Mouse (Mus musculus): ENCODE measurements around the gene Clec4a3.
A peak's percentile ranks its signal among the peaks of the same experiment; 100 is the strongest.
"Not testable (repeated sequence)": the region's sequence is repeated elsewhere in the genome, so short reads cannot be mapped to it uniquely, and the experiment has no call there.

The Clec4a3 gene

DNA sequence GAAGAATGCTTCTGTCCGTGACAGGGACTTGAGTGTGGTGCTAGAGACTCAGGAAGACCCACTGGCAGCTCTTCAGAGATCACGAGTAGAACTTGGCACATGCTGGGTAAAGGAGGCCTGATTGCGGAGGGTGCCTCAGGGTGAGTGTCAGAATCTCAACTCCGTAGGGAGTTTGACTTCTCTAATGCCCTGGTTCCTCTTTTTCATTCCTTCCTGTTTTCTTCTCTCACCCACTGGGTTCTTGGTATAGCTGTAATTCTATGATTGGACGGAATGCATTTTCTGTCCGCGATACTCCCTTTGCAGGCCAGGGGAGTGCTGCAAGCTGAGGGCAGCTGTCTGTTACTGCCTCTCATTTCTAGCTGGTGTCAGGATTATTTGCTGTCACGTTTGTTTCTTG is at the start of gene Clec4a3:
Clec4a3 (plus strand) TSS at position 115 of the 400 bp plus-strand sequence.
- peak; percentile 17 for DNase-seq

- DNase-seq = no peak
Measured at GRCm38 (mm10) chr6:122919922-122920321, 32.4 kb upstream of the Clec4a3 start.

GRCm38 (mm10) chr6:122921451-122921850 is 30.9 kb upstream of the Clec4a3 start, which contains the start of gene Clec4a1:
Clec4a1 (plus strand) TSS chr6:122921848.
- DNase-seq = no peak

DNA sequence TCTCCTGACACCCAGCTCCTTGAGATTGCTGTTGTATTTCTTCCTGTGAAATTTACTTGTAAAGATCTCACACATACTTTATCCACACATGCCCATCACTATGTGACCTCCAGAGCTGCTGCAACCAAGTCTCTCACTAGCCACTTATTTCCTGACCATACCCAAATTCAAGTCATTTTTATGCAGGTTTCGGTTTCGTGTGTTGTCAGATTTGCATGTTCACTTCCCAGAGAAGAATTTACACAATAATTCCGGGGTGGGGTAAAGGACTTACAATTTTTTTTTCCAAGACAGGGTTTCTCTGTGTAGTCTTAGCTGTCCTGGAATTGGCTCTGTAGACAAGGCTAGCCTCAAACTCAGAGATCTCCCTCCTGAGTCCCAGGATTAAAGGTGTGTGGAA is 17.5 kb upstream of the Clec4a3 start:
- DNase-seq = no peak

DNA sequence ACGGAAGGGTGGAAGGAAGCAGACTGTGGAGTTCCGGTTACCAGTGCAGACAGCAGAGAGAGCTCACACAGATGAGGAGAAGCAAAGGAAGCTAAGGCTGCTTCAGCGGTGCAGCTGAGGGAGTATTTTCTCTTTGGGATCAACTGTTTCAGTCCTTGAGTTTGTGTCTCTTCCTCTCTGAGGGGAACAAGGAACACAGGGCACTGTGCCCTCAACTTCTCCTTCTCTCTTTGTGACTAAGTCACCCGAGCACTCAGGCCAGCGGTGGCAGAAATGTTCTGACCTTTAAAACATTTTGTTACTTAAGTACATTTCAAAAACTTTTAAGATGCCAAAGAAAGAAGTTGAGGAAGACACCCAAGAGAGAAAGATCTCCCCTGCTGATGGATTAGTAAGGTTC is 12.7 kb upstream of the Clec4a3 start:
- DNase-seq = no peak

DNA sequence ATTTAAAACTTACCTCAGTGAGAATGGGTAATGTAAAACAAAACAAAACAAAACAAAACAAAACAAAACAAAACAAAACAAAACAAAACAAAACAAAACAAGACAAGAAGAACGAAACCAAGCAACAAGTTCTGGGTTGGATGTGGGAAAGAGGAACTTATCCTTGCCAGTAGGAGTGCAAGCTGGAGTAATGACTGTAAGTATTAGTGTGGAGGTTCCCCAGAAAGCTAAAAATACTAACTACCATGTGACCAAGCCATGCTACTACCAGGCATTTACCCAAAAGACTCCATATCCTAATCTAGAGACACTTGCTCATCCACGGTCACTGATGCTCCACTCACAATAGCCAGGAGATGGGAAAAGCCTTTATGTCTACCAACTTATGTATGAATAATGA is 5.6 kb upstream of the Clec4a3 start:
- no peak for DNase-seq

GRCm38 (mm10) chr6:122964562-122964961 is 12.2 kb downstream of the Clec4a3 start:
- DNase-seq = no peak

DNA sequence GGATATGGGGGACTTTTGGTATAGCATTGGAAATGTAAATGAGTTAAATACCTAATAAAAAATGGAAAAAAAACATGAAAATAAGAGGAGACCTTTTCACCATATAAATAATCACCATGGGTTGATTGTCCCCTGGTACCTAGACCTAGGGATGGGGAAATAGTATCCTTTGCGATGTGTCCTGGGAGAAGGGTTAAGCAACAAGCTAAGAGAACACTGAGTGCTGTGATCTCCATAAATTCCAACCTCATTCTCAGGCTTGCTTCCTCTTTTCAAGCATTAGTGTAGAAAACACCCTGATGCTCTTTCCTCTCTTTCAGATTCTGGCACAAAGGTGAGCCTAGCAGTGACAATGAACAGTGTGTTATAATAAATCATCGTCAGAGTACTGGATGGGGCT is 16.7 kb downstream of the Clec4a3 start:
- DNase-seq = no peak

- no peak for DNase-seq
Measured at GRCm38 (mm10) chr6:122989876-122990437, 37.6 kb downstream of the Clec4a3 start, which contains the start of gene Clec4a4. Clec4a4 (plus strand) TSS chr6:122990367.

DNA sequence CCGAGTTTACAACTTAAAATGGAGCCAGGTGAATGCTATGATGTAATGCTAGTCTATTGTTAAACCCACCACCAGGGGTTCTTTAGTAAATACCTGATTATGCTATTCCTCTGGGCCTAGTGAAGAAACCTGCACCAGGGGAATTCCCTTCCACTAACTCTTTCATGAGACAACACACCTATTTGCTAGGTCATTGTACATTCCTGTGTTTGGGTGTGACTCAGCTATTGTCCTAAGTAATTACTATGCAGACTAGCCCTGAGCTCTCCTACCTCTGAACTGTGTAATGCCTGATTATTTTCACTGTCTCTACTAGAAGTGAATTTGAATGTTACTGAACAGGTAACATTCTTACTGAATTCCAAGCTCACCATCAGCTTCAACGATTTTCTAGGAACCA is 52.4 kb downstream of the Clec4a3 start:
- not testable (repeated sequence) for DNase-seq

- DNase-seq = no peak
Measured at GRCm38 (mm10) chr6:123005591-123005990, 53.3 kb downstream of the Clec4a3 start.

Measured in lung, postnatal 14 days (tissue).